Mouse (Mus musculus) stomach, postnatal 0 days (tissue): ENCODE results near the gene Efna5. TPM values are rescaled to one million over a fixed set of nuclear protein-coding genes. Genes with fewer than 3 reads are reported as not detected.

ENCODE experiments used
- ATAC-seq: fragments of 200-750 bp; cut with Nextera tagmentation; 2 replicates; pipeline ENCODE4 v1.8.0; 2017; ENCODE audit not compliant: low FRiP score, low TSS enrichment
- DNase-seq: peaks from one replicate; pipeline ENCODE4 v3.0.0-alpha.2; 2016; ENCODE audit warnings: low spot score
- H3K27ac ChIP-seq: fragments of 300-500 bp; sonication (generic); replicated peaks from 2 replicates; pipeline ENCODE4 v1.5.1; 2014; ENCODE audit warnings: mild to moderate bottlenecking, control low read depth
- H3K27me3 ChIP-seq: fragments of 300-500 bp; sonication (generic); 2 replicates; pipeline ENCODE4 v1.6.1; 2014; ENCODE audit warnings: low read length; ENCODE audit not compliant: control insufficient read depth, insufficient read depth
- H3K36me3 ChIP-seq: fragments of 300-500 bp; sonication (generic); 2 replicates; pipeline ENCODE4 v1.6.1; 2014; ENCODE audit warnings: low read length, mixed read lengths; ENCODE audit not compliant: control insufficient read depth, insufficient read depth
- H3K4me1 ChIP-seq: fragments of 300-500 bp; sonication (generic); replicated peaks from 2 replicates; pipeline ENCODE4 v1.6.1; 2014; ENCODE audit warnings: antibody characterized with exemption; ENCODE audit not compliant: control insufficient read depth, insufficient read depth
- H3K4me2 ChIP-seq: fragments of 300-500 bp; sonication (generic); replicated peaks from 2 replicates; pipeline ENCODE4 v1.6.1; 2014; ENCODE audit warnings: low read depth, mild to moderate bottlenecking, control low read depth, moderate library complexity
- H3K4me3 ChIP-seq: fragments of 300-500 bp; sonication (generic); 2 replicates; pipeline ENCODE4 v1.5.1; 2014; ENCODE audit warnings: low read depth, low read length, control low read depth
- H3K9ac ChIP-seq: fragments of 300-500 bp; sonication (generic); 2 replicates; pipeline ENCODE4 v1.6.1; 2014; ENCODE audit warnings: mild to moderate bottlenecking, low read length, control low read depth, mixed read lengths
- H3K9me3 ChIP-seq: fragments of 300-500 bp; sonication (generic); 2 replicates; pipeline ENCODE4 v1.6.1; 2016; ENCODE audit warnings: low read length; ENCODE audit not compliant: control insufficient read depth
- CTCF ChIP-seq: IDR thresholded peaks from 2 replicates; pipeline ENCODE4 v1.5.1; 2016; ENCODE audit warnings: antibody characterized with exemption, low read depth, mild to moderate bottlenecking, moderate library complexity
- EP300 ChIP-seq: optimal IDR thresholded peaks from 2 replicates; pipeline ENCODE3; 2016; ENCODE audit warnings: antibody characterized with exemption
- WGBS: fragments of 180-500 bp; shearing (Covaris S2); extraction: QIAGEN DNeasy Blood & Tissue Kit; methylation state at CpG from one replicate; pipeline ENCODE4 v1.1.7; 2014; 5-methylcytosine and 5-hydroxymethylcytosine counted together
- polyA plus RNA-seq: library from polyadenylated mRNA; unstranded; fragments of >200 nt; fragmentation: Nextera tagmentation; extraction: Ambion mirVana; gene quantifications from 2 replicates; pipeline ENCODE4 v1.2.1, GENCODE M21; 2015

Efna5 gene
- polyA plus RNA-seq, 1 experiment from 2014 or later: 23.9 TPM

DNA sequence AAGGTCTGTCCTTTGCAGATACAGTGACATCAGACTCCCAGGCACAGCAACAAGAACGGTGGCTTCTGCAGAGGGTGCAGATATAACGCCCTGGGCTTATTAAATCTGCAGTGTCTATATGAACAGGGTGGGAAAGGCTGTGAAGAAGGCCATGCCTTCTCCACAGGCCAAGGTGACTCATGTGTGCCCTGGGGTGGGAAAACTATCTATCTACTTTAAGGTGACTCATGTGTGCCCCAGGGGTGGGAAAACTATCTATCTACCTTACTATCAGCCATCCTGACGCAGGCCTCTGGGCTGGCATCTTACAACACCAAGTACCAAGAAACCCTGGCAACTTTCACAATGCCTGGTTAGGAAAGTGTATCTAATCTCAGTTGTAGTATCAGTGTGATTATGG lies 124.2 kb downstream of the Efna5 start:
- Histone ChIP-seq H3K4me1 (no peaks in the 10 kb centered on the region), H3K4me2 (no peak overlapping the region), H3K27ac (no peak overlapping the region), H3K36me3 (no peaks in the 10 kb centered on the region), H3K4me3 (no peak overlapping the region), H3K27me3 (no peaks in the 10 kb centered on the region), H3K9ac (no peak overlapping the region), H3K9me3 (no peaks in the 10 kb centered on the region)
- DNase-seq (peak; percentile 31), ATAC-seq (peak; percentile 86)
- WGBS: 56% methylated on average over 3 of the region's 3 CpGs
- TF ChIP-seq EP300 (no peak), CTCF (no peak)

DNA sequence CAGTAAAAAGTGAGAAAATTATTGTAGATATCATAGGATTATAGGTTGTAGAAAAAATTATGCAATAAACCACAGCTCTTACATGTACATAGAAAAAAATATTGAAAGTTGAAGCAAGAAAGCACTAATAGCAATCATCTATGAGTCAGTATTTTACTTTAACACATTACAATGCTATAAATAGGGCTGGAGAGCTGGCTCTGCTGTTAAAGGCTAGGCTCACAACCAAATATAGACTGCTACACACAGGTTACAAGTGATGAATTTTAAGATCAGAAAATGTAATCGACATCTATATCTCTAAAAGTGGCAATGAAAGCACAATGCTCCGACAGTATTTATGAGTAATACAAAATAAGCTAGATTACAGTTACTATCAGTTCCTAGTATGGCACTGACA lies 125.5 kb downstream of the Efna5 start:
- TF ChIP-seq EP300 (no peak), CTCF (no peak)
- Histone ChIP-seq H3K4me1 (no peaks in the 10 kb centered on the region), H3K36me3 (no peaks in the 10 kb centered on the region), H3K9ac (no peak overlapping the region), H3K4me2 (no peak overlapping the region), H3K27ac (no peak overlapping the region), H3K9me3 (no peaks in the 10 kb centered on the region), H3K4me3 (no peak overlapping the region), H3K27me3 (no peaks in the 10 kb centered on the region)
- DNase-seq (no peak), ATAC-seq (no peak)
- WGBS: 85% methylated on average over 2 of the region's 2 CpGs

DNA sequence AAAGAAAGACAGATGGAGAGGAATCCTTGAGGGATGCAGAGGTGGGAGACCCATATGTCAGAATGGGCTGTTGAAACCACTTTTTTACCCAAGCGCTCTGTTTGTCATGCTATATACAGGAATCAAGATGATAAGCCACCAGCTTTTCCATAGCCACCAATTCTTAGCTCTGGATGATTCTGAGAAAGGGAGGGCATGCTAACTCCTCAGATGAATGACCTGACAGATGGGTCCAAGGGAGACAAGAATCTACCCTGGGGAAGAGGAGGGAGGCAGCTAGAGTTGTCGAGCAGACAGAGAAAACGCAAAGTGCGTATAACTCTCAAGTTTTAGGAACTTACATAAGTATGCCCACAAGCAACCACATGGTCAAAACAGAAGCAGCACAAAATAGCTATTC lies 126.5 kb downstream of the Efna5 start:
- no peak overlapping the region for H3K27ac ChIP-seq
- no peak for TF ChIP-seq CTCF
- TF ChIP-seq EP300: no peak
- no peaks in the 10 kb centered on the region for H3K4me1 ChIP-seq
- ATAC-seq: no peak
- H3K9me3 ChIP-seq: no peaks in the 10 kb centered on the region
- WGBS: 86% methylated on average over 4 of the region's 4 CpGs
- H3K4me2 ChIP-seq: no peak overlapping the region
- no peak overlapping the region for H3K9ac ChIP-seq
- no peaks in the 10 kb centered on the region for H3K36me3 ChIP-seq
- H3K27me3 ChIP-seq: no peaks in the 10 kb centered on the region
- no peak for DNase-seq
- H3K4me3 ChIP-seq: no peak overlapping the region

DNA sequence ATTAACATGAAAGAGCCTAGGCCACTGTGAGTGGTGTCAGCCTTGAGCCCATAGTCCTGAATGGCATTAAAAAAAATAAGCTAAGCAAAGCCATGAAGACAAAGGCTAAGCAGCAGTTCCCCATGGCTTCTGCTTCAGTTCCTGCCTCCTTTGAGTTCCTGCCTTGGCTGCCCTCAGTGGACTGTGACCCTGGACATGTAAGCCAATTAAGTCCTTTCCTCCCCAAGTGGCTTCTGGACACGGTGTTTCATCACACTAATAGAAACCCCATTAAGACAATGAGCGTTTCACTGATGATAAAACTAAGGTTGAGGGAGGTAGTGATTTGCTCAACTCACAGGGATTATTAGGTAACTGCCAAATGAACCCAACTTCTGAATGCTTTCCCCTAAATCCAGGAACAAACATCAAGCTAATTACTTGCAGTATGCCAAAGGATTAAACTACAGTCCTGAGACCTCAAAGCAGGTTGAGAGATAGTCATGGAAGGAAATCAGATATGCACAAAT lies 128.7 kb downstream of the Efna5 start:
- no peaks in the 10 kb centered on the region for H3K36me3 ChIP-seq
- no peaks in the 10 kb centered on the region for H3K27me3 ChIP-seq
- DNase-seq (no peak), ATAC-seq (no peak)
- TF ChIP-seq CTCF (no peak), EP300 (no peak)
- no peaks in the 10 kb centered on the region for H3K9me3 ChIP-seq
- no peak overlapping the region for H3K27ac ChIP-seq
- H3K4me3 ChIP-seq: no peak overlapping the region
- no peaks in the 10 kb centered on the region for H3K4me1 ChIP-seq
- no peak overlapping the region for H3K9ac ChIP-seq
- H3K4me2 ChIP-seq: no peak overlapping the region
- WGBS: 53% methylated on average over 2 of the region's 2 CpGs

DNA sequence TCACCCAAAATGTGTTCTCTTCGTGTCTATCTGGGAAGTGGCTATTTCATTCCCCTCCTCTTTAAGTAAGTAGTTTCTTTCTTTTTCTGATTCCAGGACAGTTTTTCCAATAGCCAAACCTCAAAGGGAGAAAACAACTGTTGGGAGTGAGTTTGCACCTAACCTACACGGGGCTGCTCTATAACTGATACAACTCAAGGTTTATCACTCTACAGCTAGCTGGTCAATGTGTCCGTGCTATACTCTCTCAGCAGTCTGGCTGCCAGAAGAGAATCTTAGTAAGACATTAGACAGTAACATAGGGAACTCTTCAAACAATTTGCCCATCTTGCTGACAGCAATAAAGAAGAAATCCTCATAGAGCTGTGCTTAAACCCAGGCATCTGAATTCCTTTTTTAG lies 130.5 kb downstream of the Efna5 start:
- Histone ChIP-seq H3K27me3 (no peaks in the 10 kb centered on the region), H3K27ac (no peak overlapping the region), H3K9ac (no peak overlapping the region), H3K4me2 (no peak overlapping the region), H3K36me3 (no peaks in the 10 kb centered on the region), H3K9me3 (no peaks in the 10 kb centered on the region), H3K4me3 (no peak overlapping the region), H3K4me1 (no peaks in the 10 kb centered on the region)
- WGBS: 67% methylated on average over 3 of the region's 3 CpGs
- TF ChIP-seq CTCF (no peak), EP300 (no peak)
- DNase-seq (no peak), ATAC-seq (no peak)

DNA sequence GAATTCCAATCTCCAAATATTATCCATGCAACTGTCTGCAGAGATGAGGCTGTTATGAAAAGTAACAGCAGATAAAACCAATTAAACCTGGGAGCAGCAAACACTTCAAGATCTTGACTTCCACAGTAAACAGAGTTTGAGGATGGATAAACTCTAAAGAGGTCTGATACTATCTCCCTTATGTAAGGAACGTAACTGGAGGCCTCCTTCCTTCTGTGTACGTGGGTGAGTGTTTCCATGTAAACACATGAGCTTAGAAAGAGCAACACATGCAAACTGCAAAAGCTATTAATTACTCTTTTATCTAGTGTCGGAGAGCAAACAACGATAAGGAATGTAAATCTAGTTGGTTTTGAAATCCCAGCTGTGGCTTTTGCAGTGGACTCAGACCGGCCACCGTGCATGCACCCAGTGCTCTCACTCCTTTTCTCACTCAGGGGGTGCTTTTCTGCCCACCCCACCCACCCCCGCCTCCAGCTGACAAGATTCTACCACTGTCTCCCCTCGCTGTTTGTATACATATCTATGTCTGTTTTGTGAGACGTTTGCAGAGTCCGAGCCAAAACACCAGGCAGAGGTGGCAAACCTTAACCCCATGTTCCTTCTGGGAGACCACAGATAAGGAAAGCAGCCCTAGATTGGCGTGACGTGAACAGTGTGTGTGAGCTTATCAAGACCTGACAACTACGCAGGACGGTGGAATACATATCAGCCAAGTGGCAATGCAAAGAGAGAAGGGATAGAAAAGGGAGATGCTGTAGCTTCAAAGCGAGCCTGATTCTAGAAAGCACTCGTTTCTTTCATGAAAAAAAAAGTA lies 132.1 kb downstream of the Efna5 start:
- peak; percentile 61 for ATAC-seq
- Histone ChIP-seq H3K4me3 (no peak overlapping the region), H3K27me3 (no peaks in the 10 kb centered on the region), H3K36me3 (no peaks in the 10 kb centered on the region), H3K9ac (no peak overlapping the region), H3K27ac (no peak overlapping the region), H3K4me2 (peak overlapping the region; percentile 36), H3K9me3 (no peaks in the 10 kb centered on the region), H3K4me1 (no peaks in the 10 kb centered on the region)
- 33% methylated on average over 16 of the region's 16 CpGs for WGBS
- DNase-seq: no peak
- TF ChIP-seq CTCF: no peak
- TF ChIP-seq EP300: no peak
